Mouse (Mus musculus) limb, embryonic 14.5 days (tissue): ENCODE measurements around the gene Kdm4b. TPM values are rescaled to one million over a fixed set of nuclear protein-coding genes. Genes with fewer than 3 reads are reported as not detected.
A peak's percentile ranks its signal among the peaks of the same experiment; 100 is the strongest.

Experiments used
- ATAC-seq: fragments of 200-750 bp; cut with Nextera tagmentation; 2 replicates; pipeline ENCODE4 v1.8.0; 2017; ENCODE audit warnings: low read depth, moderate number of reproducible peaks, moderate TSS enrichment; ENCODE audit not compliant: low FRiP score
- DNase-seq: peaks from one replicate; pipeline ENCODE4 v3.0.0-alpha.2; 2015; ENCODE audit warnings: low spot score
- H3K27ac ChIP-seq: fragments of 300-500 bp; sonication (generic); replicated peaks from 2 replicates; pipeline ENCODE4 v1.5.1; 2014; ENCODE audit warnings: low read depth, mild to moderate bottlenecking, low read length, moderate library complexity, mixed read lengths
- H3K27me3 ChIP-seq: fragments of 300-500 bp; sonication (generic); 2 replicates; pipeline ENCODE4 v1.6.1; 2014; ENCODE audit warnings: low read length, mixed read lengths; ENCODE audit not compliant: control insufficient read depth, insufficient read depth
- H3K36me3 ChIP-seq: fragments of 300-500 bp; sonication (generic); 2 replicates; pipeline ENCODE4 v1.6.1; 2014; ENCODE audit warnings: mild to moderate bottlenecking, low read length, moderate library complexity, mixed read lengths; ENCODE audit not compliant: control insufficient read depth, insufficient read depth
- H3K4me1 ChIP-seq: fragments of 300-500 bp; sonication (generic); 2 replicates; pipeline ENCODE4 v1.6.1; 2014; ENCODE audit warnings: antibody characterized with exemption, low read length, mixed read lengths; ENCODE audit not compliant: control insufficient read depth, insufficient read depth
- H3K4me2 ChIP-seq: fragments of 300-500 bp; sonication (generic); replicated peaks from 2 replicates; pipeline ENCODE4 v1.6.1; 2014; ENCODE audit warnings: low read depth, mild to moderate bottlenecking, low read length, moderate library complexity; ENCODE audit not compliant: severe bottlenecking
- H3K4me3 ChIP-seq: fragments of 300-500 bp; sonication (generic); replicated peaks from 2 replicates; pipeline ENCODE4 v1.5.1; 2014; ENCODE audit warnings: low read length
- H3K9ac ChIP-seq: fragments of 300-500 bp; sonication (generic); 2 replicates; pipeline ENCODE4 v1.6.1; 2014; ENCODE audit warnings: mild to moderate bottlenecking, low read depth, low read length, moderate library complexity; ENCODE audit not compliant: severe bottlenecking
- H3K9me3 ChIP-seq: fragments of 300-500 bp; sonication (generic); 2 replicates; pipeline ENCODE4 v1.6.1; 2016; ENCODE audit warnings: low read length; ENCODE audit not compliant: control insufficient read depth
- POLR2A ChIP-seq: fragments of 200-500 bp; IDR thresholded peaks from 2 replicates; pipeline ENCODE4 v1.8.0; 2012; ENCODE audit warnings: inconsistent platforms, mild to moderate bottlenecking, moderate library complexity, borderline replicate concordance; ENCODE audit not compliant: insufficient read depth, insufficient read length; ENCODE audit errors: extremely low read depth
- WGBS: fragments of 180-500 bp; shearing (Covaris S2); extraction: QIAGEN DNeasy Blood & Tissue Kit; methylation state at CpG from one replicate; pipeline ENCODE4 v1.1.7; 2014; 5-methylcytosine and 5-hydroxymethylcytosine counted together
- polyA plus RNA-seq, 2 experiments: library from polyadenylated mRNA; depleted of rRNA in 1 of 2; stranded (reverse) in 1 of 2; unstranded in 1 of 2; fragments of >200 nt; fragmentation: Nextera tagmentation in 1 of 2; extraction: Ambion mirVana in 1 of 2; gene quantifications; 2 replicates each; pipeline versions ENCODE4 v1.2.1 to v1.2.3; 2012 to 2014

Gene Kdm4b
- polyA plus RNA-seq, 2 experiments: 36.0 to 36.4 TPM

- H3K36me3 ChIP-seq: no peaks in the 10 kb centered on the region
- no peak within 1 kb of the TSS for H3K4me3 ChIP-seq
- DNase-seq: no peak
- no peak within 1 kb of the TSS for H3K9ac ChIP-seq
- no peak for ATAC-seq
- H3K27me3 ChIP-seq: no peaks in the 10 kb centered on the region
- peaks cover 14% of the 10 kb centered on the region for H3K4me1 ChIP-seq
- no peak within 1 kb of the TSS for H3K4me2 ChIP-seq
- H3K27ac ChIP-seq: no peak within 1 kb of the TSS
- WGBS: 91% methylated on average over 9 of the region's 9 CpGs
- H3K9me3 ChIP-seq: no peaks in the 10 kb centered on the region
- no peak for TF ChIP-seq POLR2A
Observed at GRCm38 (mm10) chr17:56300186-56300585, 25.7 kb upstream of the Kdm4b start, which contains the start of gene Arrdc5. Gene Arrdc5, minus strand, starts transcription at chr17:56300286.

- H3K4me3 ChIP-seq: peak overlapping the region; percentile 74
- peaks cover 17% of the 10 kb centered on the region for H3K36me3 ChIP-seq
- ATAC-seq (peak; percentile 0; the same call in 1 of the 2 replicates), DNase-seq (no peak)
- WGBS: 23% methylated on average over 13 of the region's 13 CpGs
- peaks cover 23% of the 10 kb centered on the region for H3K4me1 ChIP-seq
- TF ChIP-seq POLR2A: no peak
- peak overlapping the region; percentile 21; the same call in 1 of the 2 replicates for H3K9ac ChIP-seq
- H3K27me3 ChIP-seq: no peaks in the 10 kb centered on the region
- H3K9me3 ChIP-seq: no peaks in the 10 kb centered on the region
- H3K4me2 ChIP-seq: peak overlapping the region; percentile 99
- H3K27ac ChIP-seq: 0 out of 2 replicates have a peak overlapping the region, but pooled peaks have one; percentile 85
Observed at GRCm38 (mm10) chr17:56302363-56302996, 23.4 kb upstream of the Kdm4b start.

- H3K4me1 ChIP-seq: peaks cover 23% of the 10 kb centered on the region
- DNase-seq: peak; percentile 93
- peak within 1 kb of the TSS; percentile 74 for H3K4me3 ChIP-seq
- H3K36me3 ChIP-seq: peaks cover 24% of the 10 kb centered on the region
- H3K9me3 ChIP-seq: no peaks in the 10 kb centered on the region
- ATAC-seq: peak; percentile 86
- TF ChIP-seq POLR2A: 0 out of 2 replicates have a peak, but pooled peaks have one; percentile 20
- peak within 1 kb of the TSS; percentile 99 for H3K4me2 ChIP-seq
- H3K27me3 ChIP-seq: no peaks in the 10 kb centered on the region
- peak within 1 kb of the TSS; percentile 70 for H3K9ac ChIP-seq
- WGBS: 1% methylated on average over 43 of the region's 43 CpGs
- peak within 1 kb of the TSS; percentile 85 for H3K27ac ChIP-seq
Observed at GRCm38 (mm10) chr17:56303160-56303846, 22.6 kb upstream of the Kdm4b start, which contains the start of gene Uhrf1. Gene Uhrf1, plus strand, starts transcription at chr17:56303321.

GRCm38 (mm10) chr17:56303847-56304586, 21.8 kb upstream of the Kdm4b start:
- 2% methylated on average over 65 of the region's 68 CpGs for WGBS
- ATAC-seq: peak; percentile 95
- Histone ChIP-seq H3K27me3 (no peaks in the 10 kb centered on the region), H3K9me3 (no peaks in the 10 kb centered on the region), H3K27ac (peak overlapping the region; percentile 85), H3K9ac (peak overlapping the region; percentile 70), H3K4me1 (peaks cover 23% of the 10 kb centered on the region), H3K36me3 (peaks cover 26% of the 10 kb centered on the region), H3K4me2 (peak overlapping the region; percentile 99), H3K4me3 (peak overlapping the region; percentile 74)
- TF ChIP-seq POLR2A: 0 out of 2 replicates have a peak, but pooled peaks have one; percentile 21
- DNase-seq: peak; percentile 97

GRCm38 (mm10) chr17:56304718-56305117, 21.1 kb upstream of the Kdm4b start:
- TF ChIP-seq POLR2A: no peak
- no peak for ATAC-seq
- H3K36me3 ChIP-seq: peaks cover 33% of the 10 kb centered on the region
- H3K4me3 ChIP-seq: peak overlapping the region; percentile 74
- H3K4me2 ChIP-seq: peak overlapping the region; percentile 99
- no peaks in the 10 kb centered on the region for H3K9me3 ChIP-seq
- H3K9ac ChIP-seq: peak overlapping the region; percentile 66
- 5% methylated on average over 11 of the region's 11 CpGs for WGBS
- no peaks in the 10 kb centered on the region for H3K27me3 ChIP-seq
- H3K27ac ChIP-seq: no peak overlapping the region
- DNase-seq: no peak
- H3K4me1 ChIP-seq: peaks cover 23% of the 10 kb centered on the region
